Mouse (Mus musculus) WW6 (cell line): ENCODE data around the gene Sprr2a2.
"Not testable (repeated sequence)": the region's sequence is repeated elsewhere in the genome, so short reads cannot be mapped to it uniquely, and the experiment has no call there.

Experiments
- DNase-seq: peaks from one replicate; pipeline ENCODE4 v3.0.0-alpha.2; 2013; ENCODE audit warnings: low read depth, low spot score

The Sprr2a2 gene

DNA sequence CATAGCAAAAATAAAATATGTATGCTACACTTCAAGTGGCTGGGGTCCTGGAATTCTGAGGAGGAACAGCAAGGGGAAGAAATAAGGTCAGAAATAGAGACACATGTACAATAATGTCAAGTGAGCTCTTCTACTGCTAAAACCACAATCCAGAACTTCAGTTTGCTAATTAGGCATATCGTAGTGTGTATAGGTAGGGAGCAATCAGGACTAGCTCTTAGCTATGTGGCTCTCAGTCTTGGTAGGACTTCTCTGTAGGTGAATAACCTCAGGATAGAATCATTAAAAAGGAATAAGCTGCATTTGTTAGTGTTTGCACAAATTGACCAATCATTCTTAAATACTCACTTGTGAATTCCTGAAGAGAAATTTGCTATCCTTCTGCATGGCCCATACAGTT, 58.3 kb downstream of the Sprr2a2 start:
- DNase-seq, result not testable (repeated sequence)

DNA sequence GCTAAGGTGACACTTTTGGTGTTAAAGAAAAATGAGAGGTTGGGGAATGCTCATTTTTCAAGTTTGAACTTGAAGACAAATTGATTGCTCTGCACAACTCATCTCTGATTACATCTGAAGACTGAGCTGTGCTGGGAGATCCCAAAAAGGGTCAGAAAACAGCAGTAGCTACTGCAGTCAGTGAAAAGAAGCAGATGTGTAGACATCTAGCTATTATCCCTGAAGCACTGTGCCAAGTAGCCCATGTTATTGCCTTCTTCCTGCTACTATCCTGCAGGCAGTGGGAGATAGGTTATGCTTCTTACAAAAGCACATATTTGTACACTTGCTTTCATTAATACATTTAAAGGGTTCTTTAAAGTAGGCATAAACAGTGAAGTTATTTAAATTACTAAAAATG, 63.9 kb downstream of the Sprr2a2 start:
- DNase-seq, result not testable (repeated sequence)

DNA sequence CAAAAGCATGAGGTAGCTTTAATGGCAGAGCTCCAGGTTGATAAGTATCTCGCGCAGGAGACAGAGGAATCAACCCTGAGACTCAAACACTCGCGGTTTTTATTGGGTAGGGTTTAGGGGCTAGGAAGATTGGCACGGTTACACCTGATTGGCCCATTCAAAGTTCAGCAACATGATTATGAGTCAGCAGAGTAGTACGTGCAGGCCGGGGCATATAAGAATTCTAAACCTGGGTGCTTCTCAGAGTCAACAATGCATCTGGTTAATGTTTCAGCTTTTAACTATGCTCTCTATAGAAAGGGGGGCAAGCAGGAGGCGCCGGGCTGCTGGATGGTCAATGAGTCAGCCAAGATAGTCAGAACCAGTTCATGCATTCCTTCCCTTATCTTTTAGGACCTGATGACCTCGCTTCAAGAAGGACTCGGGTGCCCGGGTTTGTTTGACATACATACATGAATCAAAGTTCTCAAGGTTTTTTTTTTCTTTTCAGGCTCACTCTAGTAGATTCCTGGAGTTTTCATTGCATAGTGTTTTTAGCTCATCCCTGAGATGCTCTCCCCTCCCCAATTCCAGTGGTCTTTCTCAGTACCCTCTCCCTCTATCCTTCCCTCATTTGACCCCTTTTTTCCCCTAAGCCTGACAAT, 65.4 kb downstream of the Sprr2a2 start:
- DNase-seq, result not testable (repeated sequence)

- not testable (repeated sequence) for DNase-seq
Measured at GRCm38 (mm10) chr3:92285101-92285500, 69.4 kb downstream of the Sprr2a2 start, which contains the start of gene Sprr2a3. Gene Sprr2a3, plus strand, starts transcription at chr3:92285417.

DNA sequence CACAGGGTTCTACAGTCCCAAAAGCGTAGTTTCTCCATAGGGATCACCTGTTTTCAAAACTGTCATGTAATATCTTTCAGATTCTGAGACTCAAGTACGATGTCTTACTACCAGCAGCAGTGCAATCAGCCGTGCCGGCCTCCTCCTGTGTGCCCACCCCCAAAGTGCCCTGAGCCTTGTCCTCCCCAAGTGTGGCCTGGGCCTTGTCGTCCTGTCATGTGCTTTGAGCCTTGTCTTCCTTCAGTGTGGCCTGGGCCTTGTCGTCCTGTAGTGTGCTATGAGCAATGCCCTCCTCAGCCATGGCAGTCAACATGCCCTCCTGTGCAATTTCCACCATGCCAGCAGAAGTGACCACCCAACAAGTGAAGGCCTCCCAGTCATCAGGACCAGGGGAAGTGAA, 72.8 kb downstream of the Sprr2a2 start:
- not testable (repeated sequence) for DNase-seq
